Mouse (Mus musculus) testis, adult 2 months (tissue): ENCODE data around the gene Unc45a. TPM values are rescaled to one million over a fixed set of nuclear protein-coding genes. Genes with fewer than 3 reads are reported as not detected.
A peak's percentile ranks its signal among the peaks of the same experiment; 100 is the strongest.

ENCODE experiments used
- H3K27ac ChIP-seq: fragments of 200-500 bp; 2 replicates; pipeline ENCODE4 v1.5.1; 2012; ENCODE audit warnings: low read depth, low read length; ENCODE audit not compliant: control insufficient read depth, insufficient read depth
- H3K27me3 ChIP-seq: fragments of 200-500 bp; 2 replicates; pipeline ENCODE4 v1.6.1; 2012; ENCODE audit warnings: mild to moderate bottlenecking, low read length, moderate library complexity; ENCODE audit not compliant: control insufficient read depth, insufficient read depth
- H3K36me3 ChIP-seq: fragments of 200-500 bp; 2 replicates; pipeline ENCODE4 v1.6.1; 2012; ENCODE audit warnings: mild to moderate bottlenecking, low read length; ENCODE audit not compliant: control insufficient read depth, insufficient read depth
- H3K4me1 ChIP-seq: fragments of 200-500 bp; 2 replicates; pipeline ENCODE4 v1.6.1; 2012; ENCODE audit warnings: low read length; ENCODE audit not compliant: control insufficient read depth, insufficient read depth
- H3K4me3 ChIP-seq: fragments of 200-500 bp; 2 replicates; pipeline ENCODE4 v1.5.1; 2012; ENCODE audit warnings: low read depth, mild to moderate bottlenecking, low read length, moderate library complexity, mixed read lengths; ENCODE audit not compliant: control insufficient read depth
- CTCF ChIP-seq: fragments of 200-500 bp; IDR thresholded peaks from 2 replicates; pipeline ENCODE4 v1.5.1; 2012; ENCODE audit warnings: low read depth, mild to moderate bottlenecking, inconsistent platforms, low read length, moderate library complexity; ENCODE audit not compliant: control insufficient read depth, insufficient read depth, insufficient replicate concordance
- POLR2A ChIP-seq: fragments of 200-500 bp; IDR thresholded peaks from 2 replicates; pipeline ENCODE4 v1.6.1; 2012; ENCODE audit warnings: low read depth, mild to moderate bottlenecking, inconsistent platforms, low read length, moderate library complexity; ENCODE audit not compliant: control insufficient read depth
- polyA plus RNA-seq: library from polyadenylated mRNA; depleted of rRNA; stranded (reverse); fragments of >200 nt; gene quantifications from 2 replicates; pipeline ENCODE4 v1.2.3, GENCODE M21; 2012

The Unc45a gene
- polyA plus RNA-seq, 1 experiment, result 9.4 TPM

DNA sequence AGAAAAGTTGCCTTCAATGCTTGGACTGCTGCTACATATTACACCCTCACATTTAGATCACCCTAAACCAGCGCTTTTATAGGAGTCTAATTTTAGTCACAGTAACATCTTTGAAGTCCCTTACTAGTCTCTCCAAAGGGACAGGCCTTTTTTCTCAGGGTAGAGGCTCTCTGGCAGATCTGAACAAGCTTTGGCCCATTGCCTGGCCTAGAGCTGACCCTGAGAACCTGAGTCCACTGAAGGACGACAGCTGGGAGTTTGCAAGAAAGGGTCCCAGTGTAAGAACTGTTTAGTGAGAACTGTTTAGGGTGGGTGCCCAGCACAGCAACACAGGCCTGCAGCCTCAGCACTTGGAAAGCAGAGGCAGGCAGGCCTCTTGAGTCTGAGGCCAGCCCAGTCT is 25.0 kb upstream of the Unc45a start:
- TF ChIP-seq POLR2A (no peak), CTCF (no peak)

DNA sequence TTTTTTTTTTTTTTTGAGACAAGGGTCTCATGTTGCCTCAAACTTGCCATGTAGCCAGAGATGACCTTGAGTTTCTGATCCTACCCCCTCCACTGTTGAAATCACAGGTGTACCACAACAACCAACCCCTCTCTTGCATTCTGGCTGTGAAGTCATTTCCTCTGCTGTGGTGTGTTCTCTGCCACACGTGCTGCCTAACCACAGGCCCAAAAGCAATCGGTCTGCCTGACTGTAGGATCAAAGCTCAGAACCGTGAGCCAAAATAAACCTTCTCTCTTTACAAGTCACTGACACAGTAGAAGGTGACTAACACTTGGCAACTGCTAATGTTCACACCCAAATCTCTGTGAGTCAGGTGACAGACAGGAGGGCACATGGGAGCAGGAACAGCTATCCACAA is 19.6 kb upstream of the Unc45a start:
- peaks cover 2% of the 10 kb centered on the region for H3K4me1 ChIP-seq
- H3K36me3 ChIP-seq, result peaks cover 8% of the 10 kb centered on the region
- no peaks in the 10 kb centered on the region for H3K27me3 ChIP-seq
- TF ChIP-seq POLR2A (no peak), CTCF (no peak)
- no peak overlapping the region for H3K27ac ChIP-seq
- no peak overlapping the region for H3K4me3 ChIP-seq

More for the DNA sequence above, 25.0 kb upstream of the Unc45a start:
- H3K27ac ChIP-seq, result no peak overlapping the region
- H3K36me3 ChIP-seq, result peaks cover 7% of the 10 kb centered on the region
- peaks cover 7% of the 10 kb centered on the region for H3K4me1 ChIP-seq
- H3K27me3 ChIP-seq, result no peaks in the 10 kb centered on the region
- H3K4me3 ChIP-seq, result no peak overlapping the region

DNA sequence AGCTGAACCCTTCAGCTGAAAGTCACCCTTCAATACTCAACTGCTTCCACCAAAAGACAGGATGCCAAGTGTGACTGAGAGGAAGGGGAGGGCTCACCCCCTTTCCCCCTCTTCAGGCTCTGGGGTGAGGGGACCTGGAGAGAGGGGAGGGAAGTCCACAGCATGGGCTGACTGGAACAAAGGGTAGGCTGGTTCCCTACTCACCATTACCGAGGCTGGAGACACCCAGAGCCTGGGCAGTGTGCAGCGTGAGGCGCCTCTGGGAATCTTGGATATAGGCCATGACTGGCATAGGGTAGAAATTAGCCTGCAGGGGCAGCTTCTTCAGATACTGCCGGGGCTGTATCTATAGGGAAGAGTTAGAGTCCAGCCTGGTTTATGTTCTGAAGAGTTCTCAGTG is 17.2 kb upstream of the Unc45a start:
- no peaks in the 10 kb centered on the region for H3K27me3 ChIP-seq
- peaks cover 8% of the 10 kb centered on the region for H3K36me3 ChIP-seq
- peak overlapping the region; percentile 55; the same call in 1 of the 2 replicates for H3K27ac ChIP-seq
- H3K4me1 ChIP-seq, result peaks cover 2% of the 10 kb centered on the region
- no peak overlapping the region for H3K4me3 ChIP-seq
- no peak for TF ChIP-seq CTCF
- no peak for TF ChIP-seq POLR2A

DNA sequence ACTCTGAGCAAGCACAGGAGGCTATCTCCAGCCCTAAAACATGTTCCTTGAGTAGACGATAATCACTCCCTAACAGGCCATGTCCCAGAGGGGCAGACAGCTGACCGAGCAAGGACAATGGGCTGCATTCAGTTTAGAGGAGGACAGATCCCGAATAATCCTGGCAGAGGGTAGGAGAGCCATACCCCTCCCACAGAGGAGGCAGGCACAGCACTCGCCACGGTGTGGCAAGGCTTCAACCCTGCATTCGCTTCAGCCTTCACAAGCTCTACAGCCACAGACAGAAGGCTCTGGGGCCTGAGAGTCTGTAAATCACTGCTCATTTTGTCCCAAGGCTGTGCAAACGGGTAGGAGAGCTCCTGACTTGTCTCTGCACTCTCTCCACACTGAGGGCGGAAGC is 16.4 kb upstream of the Unc45a start:
- no peaks in the 10 kb centered on the region for H3K27me3 ChIP-seq
- H3K4me1 ChIP-seq, result peaks cover 2% of the 10 kb centered on the region
- H3K27ac ChIP-seq, result peak overlapping the region; percentile 79
- H3K4me3 ChIP-seq, result no peak overlapping the region
- peaks cover 5% of the 10 kb centered on the region for H3K36me3 ChIP-seq
- TF ChIP-seq CTCF (no peak), POLR2A (no peak)

DNA sequence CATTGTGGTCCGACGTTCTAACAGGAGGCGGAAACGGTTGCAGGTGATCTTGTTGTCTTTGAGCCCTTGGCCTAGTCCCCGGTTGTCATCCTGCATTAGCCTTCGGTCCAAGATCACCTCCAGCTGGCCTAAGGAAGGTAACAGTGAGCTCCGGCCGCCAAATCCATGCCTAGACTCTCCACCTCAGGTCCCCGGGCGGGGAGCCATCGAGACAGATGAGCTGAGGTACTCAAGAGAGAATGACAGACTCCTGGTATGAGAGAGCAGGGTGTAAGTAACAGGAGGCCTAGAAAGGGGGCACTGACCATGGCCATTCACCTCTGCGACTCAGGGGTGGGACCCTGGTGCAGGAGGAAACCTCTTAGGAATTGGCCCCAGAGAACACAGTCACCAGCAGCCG is 15.5 kb upstream of the Unc45a start:
- H3K27ac ChIP-seq, result peak overlapping the region; percentile 79
- peaks cover 2% of the 10 kb centered on the region for H3K4me1 ChIP-seq
- H3K36me3 ChIP-seq, result peaks cover 8% of the 10 kb centered on the region
- TF ChIP-seq POLR2A (no peak), CTCF (no peak)
- no peaks in the 10 kb centered on the region for H3K27me3 ChIP-seq
- no peak overlapping the region for H3K4me3 ChIP-seq

DNA sequence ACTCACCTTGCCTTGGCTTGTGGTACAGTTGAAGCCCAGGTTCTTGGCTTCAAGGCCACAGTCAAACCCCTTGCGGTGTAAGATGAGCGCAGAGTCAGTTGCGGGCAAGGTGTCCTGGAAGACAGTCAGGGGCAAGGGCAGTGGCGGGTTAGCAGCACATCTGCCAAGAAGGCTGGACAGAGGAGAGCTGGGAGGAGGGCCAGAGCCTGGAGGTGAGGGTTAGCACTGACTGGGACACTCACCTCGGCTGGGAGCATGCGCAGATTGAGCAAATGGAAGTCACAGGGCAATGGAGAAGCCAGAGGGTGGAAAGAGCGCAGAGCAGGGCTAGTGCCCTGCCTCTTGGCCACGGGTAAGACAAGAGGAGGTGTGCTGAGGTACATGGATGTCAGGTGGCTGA is 12.1 kb upstream of the Unc45a start:
- Histone ChIP-seq H3K27ac (no peak overlapping the region), H3K27me3 (no peaks in the 10 kb centered on the region), H3K4me1 (peaks cover 2% of the 10 kb centered on the region), H3K4me3 (no peak overlapping the region), H3K36me3 (peaks cover 6% of the 10 kb centered on the region)
- TF ChIP-seq CTCF (no peak), POLR2A (no peak)

DNA sequence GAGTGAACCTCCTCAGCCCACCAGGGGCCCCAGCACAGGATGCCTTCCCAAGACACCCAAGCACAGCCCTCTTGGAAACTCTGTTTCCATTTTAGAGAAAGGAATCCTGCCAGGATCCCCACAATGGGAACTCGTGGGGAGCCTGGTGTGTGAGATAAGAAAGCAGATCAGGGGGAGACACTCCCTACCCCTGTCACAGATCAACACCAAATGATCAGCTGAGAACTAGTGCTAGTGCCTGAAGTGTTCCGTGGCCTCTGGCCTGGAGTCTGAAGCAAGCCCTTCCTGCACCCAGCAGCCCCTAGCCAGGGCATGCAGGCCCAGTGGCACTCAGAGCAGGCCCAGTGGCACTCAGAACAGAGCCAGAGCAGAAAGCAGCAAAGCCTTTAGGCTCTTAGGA is 10.0 kb upstream of the Unc45a start:
- TF ChIP-seq CTCF (no peak), POLR2A (no peak)
- Histone ChIP-seq H3K27me3 (no peaks in the 10 kb centered on the region), H3K4me3 (no peak overlapping the region), H3K36me3 (peaks cover 2% of the 10 kb centered on the region; the same call in 1 of the 2 replicates), H3K4me1 (no peaks in the 10 kb centered on the region), H3K27ac (peak overlapping the region; percentile 18; the same call in 1 of the 2 replicates)
